Mouse (Mus musculus): ENCODE results near the gene Tceanc2. TPM values are rescaled to one million over a fixed set of nuclear protein-coding genes. Genes with fewer than 3 reads are reported as not detected.

Gene Tceanc2
- polyA plus RNA-seq (2014; fragmentation: Illumina TruSeq; extraction: RNeasy Lipid Tissue Mini Kit (QIAGEN cat#74804); ENCODE audit: low read depth, low replicate concordance): 17.7 TPM

GRCm38 (mm10) chr4:107178830-107179490 lies at the start of gene Tceanc2:
Tceanc2 (minus strand) TSS chr4:107179116.

GRCm38 (mm10) chr4:107208880-107209279 lies 30.0 kb upstream of the Tceanc2 start, which contains the start of gene Ldlrad1:
Ldlrad1 (plus strand) TSS chr4:107209180.

GRCm38 (mm10) chr4:107178182-107178829 lies 610 bp downstream of the Tceanc2 start, which contains the start of gene Tmem59:
Tmem59 (plus strand) TSS chr4:107178399.

GRCm38 (mm10) chr4:107096841-107097373 lies 82.0 kb downstream of the Tceanc2 start, which contains the start of gene Cdcp2:
Cdcp2 (plus strand) TSS chr4:107096891.

Other genes with a start within 250 kb of the Tceanc2 start
- 232 TPM for gene Mrpl37, start 112.2 kb downstream of the Tceanc2 start, polyA plus RNA-seq (2014; fragmentation: Illumina TruSeq; extraction: RNeasy Lipid Tissue Mini Kit (QIAGEN cat#74804); ENCODE audit: low read depth, low replicate concordance)
- gene Cyb5rl, start 112.1 kb downstream of the Tceanc2 start, polyA plus RNA-seq (2014; fragmentation: Illumina TruSeq; extraction: RNeasy Lipid Tissue Mini Kit (QIAGEN cat#74804); ENCODE audit: low read depth, low replicate concordance): 25.1 TPM
- not detected for gene Cdcp2, start 82.2 kb downstream of the Tceanc2 start, polyA plus RNA-seq (2014; fragmentation: Illumina TruSeq; extraction: RNeasy Lipid Tissue Mini Kit (QIAGEN cat#74804); ENCODE audit: low read depth, low replicate concordance)
- gene Tmem59, start 717 bp downstream of the Tceanc2 start, polyA plus RNA-seq (2014; fragmentation: Illumina TruSeq; extraction: RNeasy Lipid Tissue Mini Kit (QIAGEN cat#74804); ENCODE audit: low read depth, low replicate concordance): 335 TPM
- not detected for gene Ldlrad1, start 30.1 kb upstream of the Tceanc2 start, polyA plus RNA-seq (2014; fragmentation: Illumina TruSeq; extraction: RNeasy Lipid Tissue Mini Kit (QIAGEN cat#74804); ENCODE audit: low read depth, low replicate concordance)
- gene Lrrc42, start 74.4 kb upstream of the Tceanc2 start, polyA plus RNA-seq (2014; fragmentation: Illumina TruSeq; extraction: RNeasy Lipid Tissue Mini Kit (QIAGEN cat#74804); ENCODE audit: low read depth, low replicate concordance): 15.2 TPM
- 25.2 TPM for gene Hspb11, start 74.5 kb upstream of the Tceanc2 start, polyA plus RNA-seq (2014; fragmentation: Illumina TruSeq; extraction: RNeasy Lipid Tissue Mini Kit (QIAGEN cat#74804); ENCODE audit: low read depth, low replicate concordance)
- gene Dio1, start 128.1 kb upstream of the Tceanc2 start, polyA plus RNA-seq (2014; fragmentation: Illumina TruSeq; extraction: RNeasy Lipid Tissue Mini Kit (QIAGEN cat#74804); ENCODE audit: low read depth, low replicate concordance): 1.4 TPM
- 48.3 TPM for gene Yipf1, start 135.2 kb upstream of the Tceanc2 start, polyA plus RNA-seq (2014; fragmentation: Illumina TruSeq; extraction: RNeasy Lipid Tissue Mini Kit (QIAGEN cat#74804); ENCODE audit: low read depth, low replicate concordance)
- 10.7 TPM for gene Ndc1, start 188.7 kb upstream of the Tceanc2 start, polyA plus RNA-seq (2014; fragmentation: Illumina TruSeq; extraction: RNeasy Lipid Tissue Mini Kit (QIAGEN cat#74804); ENCODE audit: low read depth, low replicate concordance)